Mouse (Mus musculus): ENCODE results near the gene Inafm1. TPM values are rescaled to one million over a fixed set of nuclear protein-coding genes. Genes with fewer than 3 reads are reported as not detected.
"Not testable (repeated sequence)": the region's sequence is repeated elsewhere in the genome, so short reads cannot be mapped to it uniquely, and the experiment has no call there.

The Inafm1 gene
- total RNA-seq (2021) = 10 to 100 TPM; 35.6 to 41.5 TPM
- long read RNA-seq, experiment 1, transcript Inafm1-201 (1 exons, 1,605 nt) = major isoform, 65 of 65 reads
- long read RNA-seq, experiment 1, partial matches to known transcripts = 0 of 65 reads
- long read RNA-seq, experiment 1, other reads (novel, unspliced or antisense) = 0 of 65 reads
- long read RNA-seq, experiment 2, transcript Inafm1-201 (1 exons, 1,605 nt) = major isoform, 75 of 75 reads
- long read RNA-seq, experiment 2, partial matches to known transcripts = 0 of 75 reads
- long read RNA-seq, experiment 2, other reads (novel, unspliced or antisense) = 0 of 75 reads

- peak; percentile 54 to 78 for DNase-seq (ENCODE audit: low spot score in 2 of 2)
Measured at GRCm38 (mm10) chr7:16273081-16273765, at the start of gene Inafm1. Gene Inafm1, minus strand, starts transcription at chr7:16273617.

- DNase-seq (ENCODE audit: low spot score in 2 of 2) = no peak
Measured at GRCm38 (mm10) chr7:16320479-16320878, 47.1 kb upstream of the Inafm1 start.

- no peak for DNase-seq (ENCODE audit: low spot score in 2 of 2)
Measured at GRCm38 (mm10) chr7:16319216-16319615, 45.8 kb upstream of the Inafm1 start.

- no peak for DNase-seq (ENCODE audit: low spot score in 2 of 2)
Measured at GRCm38 (mm10) chr7:16317094-16317493, 43.7 kb upstream of the Inafm1 start.

GRCm38 (mm10) chr7:16315222-16315759, 41.9 kb upstream of the Inafm1 start:
- no peak for DNase-seq (ENCODE audit: low spot score in 2 of 2)

- no peak for DNase-seq (ENCODE audit: low spot score in 2 of 2)
Measured at GRCm38 (mm10) chr7:16314221-16314775, 40.9 kb upstream of the Inafm1 start.

- peak; percentile 61 to 69 for DNase-seq (ENCODE audit: low spot score in 2 of 2)
Measured at GRCm38 (mm10) chr7:16313481-16314220, 40.2 kb upstream of the Inafm1 start.

- DNase-seq (ENCODE audit: low spot score in 2 of 2) = peak in 1 of 2 experiments; percentile 59
Measured at GRCm38 (mm10) chr7:16312672-16313311, 39.4 kb upstream of the Inafm1 start.

GRCm38 (mm10) chr7:16312011-16312671, 38.7 kb upstream of the Inafm1 start:
- no peak for DNase-seq (ENCODE audit: low spot score in 2 of 2)

- DNase-seq (ENCODE audit: low spot score in 2 of 2) = no peak
Measured at GRCm38 (mm10) chr7:16311453-16312004, 38.1 kb upstream of the Inafm1 start.

- peak in 1 of 2 experiments; percentile 13 for DNase-seq (ENCODE audit: low spot score in 2 of 2)
Measured at GRCm38 (mm10) chr7:16310521-16311452, 37.4 kb upstream of the Inafm1 start.

- DNase-seq (ENCODE audit: low spot score in 2 of 2) = peak; percentile 52 to 70
Measured at GRCm38 (mm10) chr7:16310020-16310520, 36.7 kb upstream of the Inafm1 start.

- peak; percentile 74 to 80 for DNase-seq (ENCODE audit: low spot score in 2 of 2)
Measured at GRCm38 (mm10) chr7:16309318-16310019, 36.1 kb upstream of the Inafm1 start.

- DNase-seq (ENCODE audit: low spot score in 2 of 2) = no peak
Measured at GRCm38 (mm10) chr7:16308555-16309317, 35.3 kb upstream of the Inafm1 start.

- not testable (repeated sequence) for DNase-seq (ENCODE audit: low spot score in 2 of 2)
Measured at GRCm38 (mm10) chr7:16308093-16308492, 34.7 kb upstream of the Inafm1 start, which contains the start of gene Bbc3. Gene Bbc3, plus strand, starts transcription at chr7:16308393.

GRCm38 (mm10) chr7:16307141-16307540, 33.7 kb upstream of the Inafm1 start:
- not testable (repeated sequence) for DNase-seq (ENCODE audit: low spot score in 2 of 2)

GRCm38 (mm10) chr7:16299419-16300035, 26.1 kb upstream of the Inafm1 start:
- DNase-seq (ENCODE audit: low spot score in 2 of 2) = peak; percentile 75 to 79
